9 mouse cellular contexts compared by ENCODE assay signal in genomic region chr1:92316191-92316723, GRCm38 (mm10).
DNase-seq lines count a peak whose midpoint lies in the region; ATAC-seq lines count a peak whose summit lies in the region.
"Had no signal": no experiment of that assay in that cellular context is flagged by ENCODE, and none has a peak within 500 bp of the region (broad histone marks: within the 10 kb centered on the region; RNA-seq: fewer than 3 reads in every experiment).

No protein-coding gene starts in this region.

- no peak overlapping the region for H3K4me3 ChIP-seq in midbrain, embryonic 10.5 days
- no peak overlapping the region for H3K4me3 ChIP-seq in midbrain, embryonic 11.5 days (ENCODE audit: low read depth, low read length)
- no peak overlapping the region for H3K4me3 ChIP-seq in forebrain, embryonic 15.5 days
- no peak overlapping the region for H3K4me3 ChIP-seq in liver, embryonic 12.5 days
- H3K4me3 ChIP-seq: megakaryocyte, embryonic 14.5 days had no signal

- no peak for ATAC-seq in midbrain, embryonic 11.5 days (ENCODE audit: low FRiP score)
- ATAC-seq in forebrain, embryonic 15.5 days (replicated peaks): 0 out of 2 replicates have a peak, but pooled peaks have one; percentile 51
- ATAC-seq in liver, embryonic 12.5 days: no peak
- ATAC-seq in activated CD4-positive, CD25-positive, alpha-beta regulatory T cell, adult 4 months: no peak

- no peaks in the 10 kb centered on the region for H3K9me3 ChIP-seq in midbrain, embryonic 10.5 days (replicated peaks)
- no peaks in the 10 kb centered on the region for H3K9me3 ChIP-seq in midbrain, embryonic 11.5 days (ENCODE audit: control insufficient read depth, low read length)
- no peaks in the 10 kb centered on the region for H3K9me3 ChIP-seq in forebrain, embryonic 15.5 days
- H3K9me3 ChIP-seq in liver, embryonic 12.5 days (replicated peaks): no peaks in the 10 kb centered on the region
- H3K9me3 ChIP-seq: megakaryocyte, embryonic 14.5 days had no signal

- WGBS in midbrain, embryonic 10.5 days: 34% methylated on average over 10 of the region's 10 CpGs
- 34% methylated on average over 10 of the region's 10 CpGs for WGBS in midbrain, embryonic 11.5 days
- WGBS in forebrain, embryonic 15.5 days: 34% methylated on average over 10 of the region's 10 CpGs
- WGBS in liver, embryonic 12.5 days (ENCODE audit: insufficient replicate concordance): 16% methylated on average over 10 of the region's 10 CpGs

- H3K9ac ChIP-seq in midbrain, embryonic 11.5 days (ENCODE audit: low read length): no peak overlapping the region
- no peak overlapping the region; the same call in 1 of the 2 replicates for H3K9ac ChIP-seq in forebrain, embryonic 15.5 days (replicated peaks)
- H3K9ac ChIP-seq in liver, embryonic 12.5 days: no peak overlapping the region

- H3K4me2 ChIP-seq in midbrain, embryonic 11.5 days: no peak overlapping the region
- H3K4me2 ChIP-seq in forebrain, embryonic 15.5 days (replicated peaks): no peak overlapping the region
- peak overlapping the region; percentile 17; the same call in 1 of the 2 replicates for H3K4me2 ChIP-seq in liver, embryonic 12.5 days

- H3K27me3 ChIP-seq in midbrain, embryonic 10.5 days (ENCODE audit: low read depth, poor library complexity, severe bottlenecking): no peaks in the 10 kb centered on the region
- H3K27me3 ChIP-seq in midbrain, embryonic 11.5 days (ENCODE audit: control insufficient read depth, insufficient read depth, low read length): no peaks in the 10 kb centered on the region; the same call in 1 of the 2 replicates
- no peaks in the 10 kb centered on the region for H3K27me3 ChIP-seq in forebrain, embryonic 15.5 days
- no peaks in the 10 kb centered on the region for H3K27me3 ChIP-seq in liver, embryonic 12.5 days (replicated peaks)

- no peak for DNase-seq in midbrain, embryonic 10.5 days (ENCODE audit: low spot score)
- DNase-seq in midbrain, embryonic 11.5 days (ENCODE audit: low spot score, missing footprints): no peak
- DNase-seq in telencephalon, adult 2 months (ENCODE audit: low read depth, low spot score): peak; percentile 26
- no peak for DNase-seq in layer of hippocampus, postnatal 10 days (ENCODE audit: low spot score in 2 of 2)
- DNase-seq in left cerebral cortex, adult 18-20 months (ENCODE audit: low spot score in 2 of 2): no peak

- H3K4me1 ChIP-seq in midbrain, embryonic 10.5 days: peaks cover 9% of the 10 kb centered on the region
- H3K4me1 ChIP-seq in midbrain, embryonic 11.5 days (ENCODE audit: control insufficient read depth, insufficient read depth, low read length): no peaks in the 10 kb centered on the region
- H3K4me1 ChIP-seq in forebrain, embryonic 15.5 days: 0 out of 2 replicates have a peak, but pooled peaks cover 2% of the 10 kb centered on the region
- H3K4me1 ChIP-seq in liver, embryonic 12.5 days: 0 out of 2 replicates have a peak, but pooled peaks cover 3% of the 10 kb centered on the region
- H3K4me1 ChIP-seq: megakaryocyte, embryonic 14.5 days had no signal

- no peaks in the 10 kb centered on the region for H3K36me3 ChIP-seq in midbrain, embryonic 10.5 days
- H3K36me3 ChIP-seq in midbrain, embryonic 11.5 days (ENCODE audit: control insufficient read depth, insufficient read depth, low read length): no peaks in the 10 kb centered on the region
- H3K36me3 ChIP-seq in forebrain, embryonic 15.5 days: no peaks in the 10 kb centered on the region
- H3K36me3 ChIP-seq in liver, embryonic 12.5 days: no peaks in the 10 kb centered on the region

- peak overlapping the region; percentile 33; the same call in 1 of the 2 replicates for H3K27ac ChIP-seq in midbrain, embryonic 10.5 days (replicated peaks)
- no peak overlapping the region for H3K27ac ChIP-seq in midbrain, embryonic 11.5 days (ENCODE audit: low read depth, low read length)
- H3K27ac ChIP-seq in forebrain, embryonic 15.5 days (replicated peaks): 0 out of 2 replicates have a peak overlapping the region, but pooled peaks have one; percentile 42
- H3K27ac ChIP-seq in liver, embryonic 12.5 days: no peak overlapping the region

Comparison
In these comparisons a context has a peak if more than half of its experiments do, and no peak if none do; other contexts are left out.
1. H3K27ac ChIP-seq: peak in midbrain, embryonic 10.5 days (single experiment) and forebrain, embryonic 15.5 days (single experiment); none in midbrain, embryonic 11.5 days (single experiment) and liver, embryonic 12.5 days (single experiment).